Mouse (Mus musculus) stomach, embryonic 15.5 days (tissue): ENCODE results near the gene Eef2. TPM values are rescaled to one million over a fixed set of nuclear protein-coding genes. Genes with fewer than 3 reads are reported as not detected.

Source experiments
- ATAC-seq: fragments of 200-750 bp; cut with Nextera tagmentation; 2 replicates; pipeline ENCODE4 v1.8.0; 2017; ENCODE audit warnings: low read depth, moderate number of reproducible peaks, moderate TSS enrichment; ENCODE audit not compliant: insufficient read depth, low FRiP score
- H3K27ac ChIP-seq: fragments of 300-500 bp; sonication (generic); 2 replicates; pipeline ENCODE4 v1.5.1; 2015; ENCODE audit warnings: mild to moderate bottlenecking, inconsistent platforms
- H3K27me3 ChIP-seq: fragments of 300-500 bp; sonication (generic); replicated peaks from 2 replicates; pipeline ENCODE4 v1.6.1; 2015; ENCODE audit warnings: inconsistent platforms
- H3K36me3 ChIP-seq: fragments of 300-500 bp; sonication (generic); 2 replicates; pipeline ENCODE4 v1.6.1; 2015; ENCODE audit warnings: inconsistent platforms
- H3K4me1 ChIP-seq: fragments of 300-500 bp; sonication (generic); 2 replicates; pipeline ENCODE4 v1.6.1; 2015; ENCODE audit warnings: inconsistent platforms
- H3K4me2 ChIP-seq: fragments of 300-500 bp; sonication (generic); 2 replicates; pipeline ENCODE4 v1.6.1; 2015; ENCODE audit warnings: mild to moderate bottlenecking, inconsistent platforms
- H3K4me3 ChIP-seq: fragments of 300-500 bp; sonication (generic); replicated peaks from 2 replicates; pipeline ENCODE4 v1.5.1; 2015; ENCODE audit warnings: inconsistent platforms
- H3K9ac ChIP-seq: fragments of 300-500 bp; sonication (generic); 2 replicates; pipeline ENCODE4 v1.6.1; 2015; ENCODE audit warnings: inconsistent platforms
- H3K9me3 ChIP-seq: fragments of 300-500 bp; sonication (generic); 2 replicates; pipeline ENCODE4 v1.6.1; 2016; ENCODE audit warnings: inconsistent platforms
- WGBS: fragments of 180-500 bp; shearing (Covaris S2); methylation state at CpG from one replicate; pipeline ENCODE4 v1.1.7; 2015; 5-methylcytosine and 5-hydroxymethylcytosine counted together
- polyA plus RNA-seq: library from polyadenylated mRNA; unstranded; fragments of >200 nt; fragmentation: Nextera tagmentation; extraction: Ambion mirVana; gene quantifications from 2 replicates; pipeline ENCODE4 v1.2.1, GENCODE M21; 2015

Eef2 gene
- polyA plus RNA-seq, 1 experiment from 2014 or later = 517 TPM

DNA sequence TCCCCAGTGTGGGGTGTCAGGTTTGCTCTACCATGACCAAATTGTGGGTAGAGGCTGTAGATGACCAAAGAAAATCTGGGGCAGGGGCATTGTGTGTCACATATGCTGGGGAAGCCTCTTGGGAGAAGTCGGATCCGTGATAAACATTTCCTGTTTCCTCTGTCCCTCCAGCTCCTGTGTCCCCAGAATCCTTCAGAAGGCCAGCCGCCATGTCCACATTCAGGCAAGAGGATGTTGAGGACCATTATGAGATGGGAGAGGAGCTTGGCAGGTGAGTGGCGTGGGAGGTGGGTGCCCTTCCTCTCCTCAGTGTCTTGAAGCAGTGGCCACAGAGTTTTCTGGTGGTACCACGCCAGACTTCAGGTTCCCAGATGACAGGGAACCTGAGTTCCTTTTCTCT is 7.4 kb downstream of the Eef2 start, which contains the start of gene 4930442H23Rik:
4930442H23Rik (minus strand) TSS at position 45 of the 400 bp plus-strand sequence.
- Histone ChIP-seq H3K9me3 (no peaks in the 10 kb centered on the region), H3K4me1 (peaks cover 32% of the 10 kb centered on the region), H3K36me3 (peaks cover 47% of the 10 kb centered on the region), H3K4me3 (peak within 1 kb of the TSS; percentile 76), H3K9ac (peak within 1 kb of the TSS; percentile 58), H3K27me3 (no peaks in the 10 kb centered on the region), H3K27ac (peak within 1 kb of the TSS; percentile 92), H3K4me2 (peak within 1 kb of the TSS; percentile 69)
- no peak for ATAC-seq
- WGBS = 76% methylated on average over 5 of the region's 5 CpGs

- no peak overlapping the region for H3K4me3 ChIP-seq
- H3K9ac ChIP-seq = no peak overlapping the region
- H3K36me3 ChIP-seq = peaks cover 40% of the 10 kb centered on the region
- 9% methylated on average over 4 of the region's 4 CpGs for WGBS
- H3K4me1 ChIP-seq = peaks cover 22% of the 10 kb centered on the region
- H3K27ac ChIP-seq = peak overlapping the region; percentile 88
- H3K27me3 ChIP-seq = no peaks in the 10 kb centered on the region
- H3K9me3 ChIP-seq = no peaks in the 10 kb centered on the region
- ATAC-seq = no peak
- H3K4me2 ChIP-seq = peak overlapping the region; percentile 69; the same call in 1 of the 2 replicates
Observed at GRCm38 (mm10) chr10:81184765-81185164, 8.3 kb downstream of the Eef2 start.

DNA sequence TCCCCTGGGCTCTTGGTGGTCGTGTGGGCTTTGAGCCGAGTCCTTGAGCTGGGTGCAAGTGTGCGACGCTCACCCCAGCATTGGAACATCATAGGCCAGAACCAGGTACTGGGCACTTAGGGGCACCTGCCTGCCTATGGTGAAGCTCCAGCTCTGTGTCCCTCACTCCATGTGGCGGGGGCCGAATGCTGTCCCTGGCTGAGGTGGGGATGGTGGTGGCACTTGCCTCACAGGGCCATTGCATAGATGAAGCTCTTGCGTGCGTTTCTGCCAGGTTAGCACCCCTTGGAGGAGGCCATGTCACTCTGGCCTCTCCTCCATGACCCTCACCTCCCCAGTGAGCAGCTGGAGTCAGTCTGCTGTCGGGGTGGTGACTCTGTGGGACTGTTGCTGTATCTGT is 10.7 kb downstream of the Eef2 start:
- no peak overlapping the region for H3K4me3 ChIP-seq
- peaks cover 30% of the 10 kb centered on the region for H3K36me3 ChIP-seq
- H3K9ac ChIP-seq = no peak overlapping the region
- WGBS = 93% methylated on average over 9 of the region's 9 CpGs
- no peak overlapping the region for H3K4me2 ChIP-seq
- H3K4me1 ChIP-seq = peaks cover 34% of the 10 kb centered on the region
- H3K9me3 ChIP-seq = no peaks in the 10 kb centered on the region
- no peak for ATAC-seq
- H3K27me3 ChIP-seq = no peaks in the 10 kb centered on the region
- no peak overlapping the region for H3K27ac ChIP-seq

DNA sequence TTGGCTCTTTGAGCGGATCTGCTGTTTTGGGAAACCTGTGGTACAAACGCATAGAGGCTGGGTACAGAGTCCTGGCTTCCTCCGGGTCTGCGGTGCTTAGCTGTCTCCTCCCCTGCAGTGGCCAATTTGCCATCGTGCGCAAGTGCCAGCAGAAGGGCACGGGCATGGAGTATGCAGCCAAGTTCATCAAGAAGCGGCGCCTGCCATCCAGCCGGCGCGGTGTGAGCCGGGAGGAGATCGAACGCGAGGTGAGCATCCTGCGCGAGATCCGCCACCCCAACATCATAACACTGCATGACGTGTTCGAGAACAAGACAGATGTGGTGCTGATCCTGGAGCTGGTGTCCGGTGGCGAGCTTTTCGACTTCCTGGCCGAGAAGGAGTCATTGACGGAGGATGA is 13.4 kb downstream of the Eef2 start:
- WGBS = 75% methylated on average over 26 of the region's 26 CpGs
- H3K9me3 ChIP-seq = no peaks in the 10 kb centered on the region

DNA sequence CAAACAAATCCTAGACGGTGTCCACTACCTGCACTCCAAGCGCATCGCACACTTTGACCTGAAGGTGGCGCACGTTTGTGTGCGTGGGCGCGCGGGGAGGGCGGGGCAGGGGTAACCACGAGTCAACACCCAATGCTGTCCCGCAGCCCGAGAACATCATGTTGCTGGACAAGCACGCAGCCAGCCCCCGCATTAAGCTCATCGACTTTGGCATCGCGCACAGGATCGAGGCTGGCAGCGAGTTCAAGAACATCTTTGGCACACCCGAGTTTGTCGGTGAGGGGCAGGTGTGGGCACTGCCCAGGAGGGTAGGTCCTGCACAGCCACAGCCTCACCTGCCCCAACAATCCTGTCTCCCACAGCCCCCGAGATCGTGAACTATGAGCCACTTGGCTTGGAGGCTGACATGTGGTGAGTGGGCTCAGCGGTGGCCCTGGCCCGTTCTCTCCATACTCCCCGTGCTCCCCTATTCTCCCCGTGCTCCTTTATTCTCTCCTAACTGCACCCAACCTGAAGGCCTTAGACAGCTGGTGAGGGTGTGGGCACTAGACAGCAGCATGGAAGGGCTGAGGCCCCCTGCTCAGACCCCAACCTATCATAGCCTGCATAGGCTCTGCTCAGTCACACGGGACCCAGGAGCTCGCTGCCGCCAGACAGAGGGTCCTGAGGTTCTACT is 13.9 kb downstream of the Eef2 start:
- Histone ChIP-seq H3K4me1 (peaks cover 37% of the 10 kb centered on the region), H3K9me3 (no peaks in the 10 kb centered on the region), H3K27me3 (peaks cover 15% of the 10 kb centered on the region), H3K4me2 (no peak overlapping the region), H3K36me3 (peaks cover 24% of the 10 kb centered on the region), H3K9ac (no peak overlapping the region), H3K4me3 (no peak overlapping the region), H3K27ac (no peak overlapping the region)
- no peak for ATAC-seq
- 69% methylated on average over 31 of the region's 31 CpGs for WGBS

More for the DNA sequence above, 13.4 kb downstream of the Eef2 start:
- Histone ChIP-seq H3K4me1 (peaks cover 37% of the 10 kb centered on the region), H3K9ac (no peak overlapping the region), H3K36me3 (peaks cover 24% of the 10 kb centered on the region), H3K27me3 (peaks cover 9% of the 10 kb centered on the region), H3K4me2 (no peak overlapping the region), H3K27ac (no peak overlapping the region), H3K4me3 (no peak overlapping the region)
- no peak for ATAC-seq

GRCm38 (mm10) chr10:81190912-81191321 is 14.5 kb downstream of the Eef2 start:
- H3K27ac ChIP-seq = peak overlapping the region; percentile 89; the same call in 1 of the 2 replicates
- H3K4me3 ChIP-seq = no peak overlapping the region
- peak overlapping the region; percentile 7; the same call in 1 of the 2 replicates for H3K9ac ChIP-seq
- WGBS = 59% methylated on average over 6 of the region's 6 CpGs
- H3K9me3 ChIP-seq = no peaks in the 10 kb centered on the region
- H3K36me3 ChIP-seq = peaks cover 24% of the 10 kb centered on the region
- no peak for ATAC-seq
- H3K4me2 ChIP-seq = no peak overlapping the region
- H3K27me3 ChIP-seq = peaks cover 17% of the 10 kb centered on the region
- H3K4me1 ChIP-seq = peaks cover 37% of the 10 kb centered on the region

DNA sequence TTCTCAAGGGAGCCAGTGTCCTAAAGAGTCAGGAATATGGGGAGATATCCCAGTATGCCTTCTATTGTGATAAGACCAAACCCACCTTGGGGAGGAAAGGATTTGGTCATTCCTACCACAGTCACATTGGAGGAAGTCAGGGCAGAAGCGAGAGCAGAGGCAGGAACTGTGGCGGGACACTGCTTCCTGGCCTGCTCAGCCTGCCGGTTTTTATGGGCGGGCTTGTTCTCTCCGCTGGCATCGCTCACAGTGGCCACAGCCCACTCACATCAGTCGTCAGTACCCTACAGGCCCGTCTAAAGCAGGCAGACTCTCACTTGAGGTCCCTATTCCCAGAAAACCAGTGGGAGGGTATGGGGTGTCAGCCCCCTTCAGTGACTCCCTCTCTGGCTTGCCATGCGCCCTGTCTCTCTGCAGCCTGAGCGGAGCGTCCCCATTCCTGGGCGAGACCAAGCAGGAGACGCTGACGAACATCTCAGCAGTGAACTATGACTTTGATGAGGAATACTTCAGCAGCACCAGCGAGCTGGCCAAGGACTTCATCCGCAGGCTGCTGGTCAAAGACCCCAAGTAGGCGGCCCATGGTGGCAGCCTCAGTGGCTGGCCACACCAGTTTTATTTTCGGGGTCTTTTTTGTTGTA is 15.0 kb downstream of the Eef2 start:
- no peaks in the 10 kb centered on the region for H3K9me3 ChIP-seq
- H3K27me3 ChIP-seq = peaks cover 20% of the 10 kb centered on the region
- no peak for ATAC-seq
- peak overlapping the region; percentile 97 for H3K4me2 ChIP-seq
- WGBS = 81% methylated on average over 18 of the region's 18 CpGs
- H3K4me1 ChIP-seq = peaks cover 37% of the 10 kb centered on the region
- H3K36me3 ChIP-seq = peaks cover 24% of the 10 kb centered on the region
- peak overlapping the region; percentile 89 for H3K27ac ChIP-seq
- peak overlapping the region; percentile 53; the same call in 1 of the 2 replicates for H3K4me3 ChIP-seq
- peak overlapping the region; percentile 7; the same call in 1 of the 2 replicates for H3K9ac ChIP-seq

DNA sequence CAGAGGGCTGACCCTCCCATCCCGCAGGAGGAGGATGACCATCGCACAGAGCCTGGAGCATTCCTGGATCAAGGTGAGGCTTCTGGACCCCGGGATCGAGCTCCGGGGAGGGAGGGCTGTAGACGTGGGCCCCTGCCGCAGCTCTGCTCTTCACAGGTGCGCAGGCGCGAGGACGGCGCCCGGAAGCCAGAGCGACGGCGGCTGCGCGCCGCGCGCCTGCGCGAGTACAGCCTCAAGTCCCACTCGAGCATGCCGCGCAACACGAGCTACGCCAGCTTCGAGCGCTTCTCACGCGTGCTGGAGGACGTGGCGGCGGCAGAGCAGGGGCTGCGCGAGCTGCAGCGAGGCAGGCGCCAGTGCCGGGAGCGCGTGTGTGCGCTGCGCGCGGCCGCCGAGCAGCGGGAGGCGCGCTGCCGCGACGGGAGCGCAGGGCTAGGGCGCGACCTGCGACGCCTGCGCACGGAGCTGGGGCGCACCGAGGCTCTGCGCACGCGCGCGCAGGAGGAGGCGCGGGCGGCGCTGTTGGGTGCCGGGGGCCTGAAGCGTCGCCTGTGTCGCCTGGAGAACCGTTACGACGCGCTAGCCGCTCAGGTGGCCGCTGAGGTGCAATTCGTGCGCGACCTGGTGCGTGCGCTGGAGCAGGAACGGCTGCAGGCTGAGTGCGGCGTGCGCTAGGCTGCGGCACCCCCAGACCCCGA is 16.0 kb downstream of the Eef2 start:
- 1% methylated on average over 92 of the region's 93 CpGs for WGBS
- Histone ChIP-seq H3K27me3 (peaks cover 24% of the 10 kb centered on the region), H3K4me3 (peak overlapping the region; percentile 53), H3K9ac (peak overlapping the region; percentile 29), H3K4me1 (peaks cover 37% of the 10 kb centered on the region), H3K9me3 (no peaks in the 10 kb centered on the region), H3K4me2 (peak overlapping the region; percentile 97), H3K27ac (peak overlapping the region; percentile 89), H3K36me3 (peaks cover 20% of the 10 kb centered on the region; the same call in 1 of the 2 replicates)
- ATAC-seq = peak; percentile 79

GRCm38 (mm10) chr10:81192968-81193501 is 16.6 kb downstream of the Eef2 start:
- H3K4me2 ChIP-seq = peak overlapping the region; percentile 97
- H3K4me3 ChIP-seq = peak overlapping the region; percentile 53
- peak overlapping the region; percentile 26 for H3K9ac ChIP-seq
- WGBS = 5% methylated on average over 19 of the region's 19 CpGs
- peak overlapping the region; percentile 89 for H3K27ac ChIP-seq
- H3K36me3 ChIP-seq = peaks cover 20% of the 10 kb centered on the region; the same call in 1 of the 2 replicates
- H3K27me3 ChIP-seq = peaks cover 24% of the 10 kb centered on the region
- ATAC-seq = no peak
- peaks cover 37% of the 10 kb centered on the region for H3K4me1 ChIP-seq
- H3K9me3 ChIP-seq = no peaks in the 10 kb centered on the region

DNA sequence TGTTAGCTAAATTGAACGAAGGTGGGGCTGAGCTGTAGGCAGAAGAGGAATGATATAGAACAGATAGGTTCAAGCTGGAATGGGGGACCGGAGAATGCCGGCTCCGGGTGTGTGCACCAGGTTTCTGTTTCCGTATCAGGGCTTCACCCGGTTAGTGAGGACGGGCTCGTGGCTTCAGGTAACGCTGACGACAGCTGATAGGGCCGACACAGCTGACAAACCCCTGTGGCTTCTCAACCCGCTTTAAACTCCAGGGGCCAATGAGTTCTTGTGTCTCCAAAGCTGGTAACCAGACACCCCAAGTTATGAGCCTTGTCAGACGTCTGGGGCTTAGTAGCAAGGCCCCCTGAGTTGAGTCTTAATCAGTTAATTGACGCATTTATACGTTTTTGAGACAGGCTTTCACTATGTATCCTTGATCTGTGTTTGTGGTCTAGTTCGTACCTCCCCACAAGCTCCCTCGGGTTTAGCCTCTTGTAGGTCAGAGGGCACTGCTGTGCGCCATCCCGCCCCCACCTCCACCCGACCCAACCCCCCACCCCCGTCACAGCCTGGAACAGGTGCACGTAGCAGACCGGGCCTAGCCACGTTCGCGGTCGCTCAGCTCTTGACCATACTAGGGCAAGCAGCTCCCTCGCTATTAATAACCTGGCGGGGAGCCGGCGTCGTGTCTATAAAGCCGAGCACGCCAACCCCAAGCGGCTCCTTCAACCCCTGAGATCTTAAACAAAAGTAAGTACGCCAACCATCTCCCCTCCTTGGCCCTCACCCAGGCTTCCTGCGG is 17.8 kb downstream of the Eef2 start:
- peak overlapping the region; percentile 69 for H3K27ac ChIP-seq
- peak overlapping the region; percentile 15 for H3K4me3 ChIP-seq
- H3K4me2 ChIP-seq = peak overlapping the region; percentile 26; the same call in 1 of the 2 replicates
- peaks cover 37% of the 10 kb centered on the region for H3K4me1 ChIP-seq
- H3K27me3 ChIP-seq = peaks cover 24% of the 10 kb centered on the region
- peaks cover 17% of the 10 kb centered on the region; the same call in 1 of the 2 replicates for H3K36me3 ChIP-seq
- WGBS = 10% methylated on average over 37 of the region's 37 CpGs
- no peak for ATAC-seq
- H3K9me3 ChIP-seq = no peaks in the 10 kb centered on the region
- H3K9ac ChIP-seq = no peak overlapping the region

GRCm38 (mm10) chr10:81195300-81195699 is 18.9 kb downstream of the Eef2 start:
- no peak overlapping the region for H3K9ac ChIP-seq
- peaks cover 10% of the 10 kb centered on the region; the same call in 1 of the 2 replicates for H3K36me3 ChIP-seq
- H3K27ac ChIP-seq = peak overlapping the region; percentile 45; the same call in 1 of the 2 replicates
- H3K4me1 ChIP-seq = peaks cover 37% of the 10 kb centered on the region
- peak overlapping the region; percentile 15 for H3K4me3 ChIP-seq
- H3K27me3 ChIP-seq = peaks cover 24% of the 10 kb centered on the region
- no peaks in the 10 kb centered on the region for H3K9me3 ChIP-seq
- WGBS = 58% methylated on average over 4 of the region's 4 CpGs
- no peak for ATAC-seq
- H3K4me2 ChIP-seq = peak overlapping the region; percentile 26; the same call in 1 of the 2 replicates
